Mouse (Mus musculus): Measurements from ENCODE around the gene St3gal3.

- TF ChIP-seq POLR2A (IDR thresholded peaks at IDR 0.05; ENCODE audit: borderline replicate concordance, insufficient read depth, low read length) (no peak), CTCF (IDR thresholded peaks at IDR 0.05; ENCODE audit: borderline replicate concordance, insufficient read depth, low read depth, low read length) (no peak)
Measured at GRCm38 (mm10) chr4:118122078-118122477, 12.6 kb downstream of the St3gal3 start.

Data from cerebellum, adult 2 months (tissue).